Mouse (Mus musculus): ENCODE results near the gene Stra8.

The Stra8 gene

DNA sequence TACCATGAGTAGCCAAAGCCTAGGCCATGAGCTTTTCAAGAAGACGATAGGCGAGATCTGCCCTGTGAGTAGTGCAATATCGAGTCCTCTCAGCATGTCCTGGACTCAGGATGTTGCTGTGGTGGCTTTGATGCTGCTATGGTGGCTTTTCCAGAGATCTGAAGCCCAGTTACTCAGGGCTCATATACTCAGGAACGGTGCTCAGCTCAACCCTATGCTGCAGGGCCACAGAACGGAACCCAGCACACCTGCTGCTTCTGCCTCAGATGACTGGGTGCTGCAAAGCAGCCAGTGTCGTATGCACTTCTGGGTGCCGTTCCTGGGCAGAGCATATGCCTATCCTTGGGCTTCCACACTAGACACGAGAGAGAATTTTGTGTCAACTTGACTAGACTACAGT is 19.5 kb downstream of the Stra8 start:
- DNase-seq (ENCODE audit: extremely low read depth, low read depth) = no peak

DNA sequence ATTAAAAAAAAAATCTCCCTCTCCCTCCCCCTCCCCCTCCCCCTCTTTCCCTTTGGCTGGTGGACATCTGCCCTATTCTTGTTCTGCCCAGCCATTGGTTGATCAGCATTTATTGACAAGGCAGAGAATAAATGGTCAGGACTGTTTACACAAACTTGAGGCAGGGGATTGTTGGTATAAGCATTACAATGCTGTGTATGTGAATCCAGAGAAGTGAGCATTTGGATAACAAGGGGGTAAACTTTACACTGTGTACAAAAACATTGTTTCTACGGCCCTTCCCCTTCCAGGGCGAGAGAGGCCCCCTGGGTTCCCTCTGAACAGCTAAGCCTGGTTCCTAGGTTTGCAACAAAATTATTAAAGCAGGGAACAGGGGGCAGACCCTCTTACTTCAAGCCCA is 21.5 kb downstream of the Stra8 start:
- DNase-seq (ENCODE audit: extremely low read depth, low read depth) = no peak

DNA sequence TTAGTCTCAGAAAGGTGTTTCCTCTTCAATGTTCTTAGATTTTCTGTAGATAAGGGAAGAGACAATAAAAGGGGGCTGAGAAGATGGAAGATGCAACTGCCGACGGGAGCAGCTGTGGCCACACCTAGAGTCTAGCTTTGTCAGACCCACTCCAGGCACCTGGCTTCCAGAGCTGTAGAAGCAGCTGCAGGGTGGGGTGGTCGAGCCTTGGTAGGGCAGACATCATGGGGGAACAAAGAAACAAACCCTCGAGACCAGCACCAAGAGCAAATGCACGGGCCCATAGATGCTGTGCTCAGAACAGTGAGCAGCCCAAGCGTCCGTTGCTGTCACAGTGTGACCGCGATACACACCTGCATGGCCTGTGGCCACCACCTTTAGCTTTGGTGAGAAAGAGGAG is 22.5 kb downstream of the Stra8 start:
- no peak for DNase-seq (ENCODE audit: extremely low read depth, low read depth)

DNA sequence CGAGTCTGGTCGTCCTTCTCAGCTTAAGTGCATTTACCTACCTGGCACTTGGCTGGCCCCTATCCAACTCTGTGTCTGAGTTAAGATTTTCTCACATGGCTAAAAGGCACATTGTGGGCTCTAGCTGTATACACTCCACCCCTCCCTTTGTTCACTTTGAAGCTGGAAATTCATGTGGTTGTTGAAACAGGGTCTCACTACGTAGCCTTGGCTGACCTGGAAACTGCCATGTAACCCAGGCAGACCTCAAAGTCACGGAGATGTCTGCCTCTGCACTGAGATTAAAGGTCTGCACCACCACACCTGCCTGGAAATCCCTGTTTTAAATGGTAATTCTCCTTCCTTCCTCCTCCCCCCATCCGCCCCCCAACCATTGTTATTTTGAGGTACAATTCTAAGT is 23.5 kb downstream of the Stra8 start:
- DNase-seq (ENCODE audit: extremely low read depth, low read depth) = no peak

DNA sequence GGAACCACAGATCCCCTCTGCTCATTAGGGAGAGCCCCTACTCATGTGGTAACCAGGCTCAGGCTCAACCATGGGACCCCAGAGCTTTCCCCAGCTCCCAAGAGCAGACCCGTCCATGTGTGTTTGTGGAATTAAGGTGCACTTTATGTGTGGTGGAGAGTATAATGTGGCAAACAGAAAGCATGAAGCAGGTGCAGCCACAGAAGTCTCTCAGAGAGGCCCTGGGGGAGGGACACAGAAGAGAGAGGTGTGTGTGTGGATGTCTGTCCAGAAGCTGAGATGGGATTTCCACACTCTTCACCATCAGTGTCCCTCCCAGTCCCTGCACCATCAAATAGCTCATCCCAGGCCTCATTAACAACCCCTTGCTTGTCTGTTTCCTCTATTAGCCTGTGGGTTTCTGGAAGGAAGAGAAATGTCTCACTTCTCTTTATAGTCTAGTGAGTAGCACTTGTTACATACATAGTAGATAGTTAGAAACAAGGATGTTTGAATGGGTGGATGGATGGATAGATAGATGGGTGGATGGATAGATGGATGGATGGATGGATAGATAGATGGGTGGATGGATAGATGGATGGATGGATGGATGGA is 26.6 kb downstream of the Stra8 start:
- no peak for DNase-seq (ENCODE audit: extremely low read depth, low read depth)

DNA sequence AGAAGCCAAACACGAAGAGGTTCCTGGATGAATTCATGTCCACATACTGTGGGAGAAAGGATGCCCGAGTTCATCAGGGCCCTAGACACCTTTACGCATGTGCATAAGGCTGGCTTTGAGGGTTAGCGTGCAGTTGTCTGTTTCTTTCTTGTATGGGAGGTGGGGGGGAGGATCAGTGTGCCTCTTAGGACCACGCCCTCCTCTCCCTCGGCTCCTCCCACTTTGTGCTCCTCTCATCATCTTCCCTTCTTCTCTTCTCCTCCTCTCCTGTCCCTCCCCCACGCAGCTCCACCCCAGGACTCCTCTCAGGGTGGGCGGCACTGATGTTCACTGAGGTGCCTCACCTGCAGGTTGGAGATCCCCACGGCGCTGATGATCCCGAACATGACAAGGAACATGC is 28.5 kb downstream of the Stra8 start:
- no peak for DNase-seq (ENCODE audit: extremely low read depth, low read depth)

DNA sequence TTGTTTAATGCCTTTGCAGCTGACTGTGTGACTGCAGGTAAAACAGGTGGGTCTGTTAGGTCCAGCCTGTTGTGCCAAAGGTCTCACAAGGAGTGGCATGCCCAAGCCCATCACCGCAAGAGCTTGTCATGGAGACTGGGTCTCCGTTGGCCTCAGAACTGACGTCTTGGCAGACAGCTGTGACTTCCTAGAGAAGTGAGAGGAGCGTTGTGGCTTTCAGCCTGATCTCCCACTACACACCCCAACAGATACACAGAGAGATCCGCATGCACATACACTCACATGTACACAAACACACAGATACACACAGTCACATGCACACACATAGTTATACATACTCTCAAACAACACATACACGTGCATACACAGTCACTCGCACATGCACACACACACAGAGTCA is 31.6 kb downstream of the Stra8 start:
- no peak for DNase-seq (ENCODE audit: extremely low read depth, low read depth)

DNA sequence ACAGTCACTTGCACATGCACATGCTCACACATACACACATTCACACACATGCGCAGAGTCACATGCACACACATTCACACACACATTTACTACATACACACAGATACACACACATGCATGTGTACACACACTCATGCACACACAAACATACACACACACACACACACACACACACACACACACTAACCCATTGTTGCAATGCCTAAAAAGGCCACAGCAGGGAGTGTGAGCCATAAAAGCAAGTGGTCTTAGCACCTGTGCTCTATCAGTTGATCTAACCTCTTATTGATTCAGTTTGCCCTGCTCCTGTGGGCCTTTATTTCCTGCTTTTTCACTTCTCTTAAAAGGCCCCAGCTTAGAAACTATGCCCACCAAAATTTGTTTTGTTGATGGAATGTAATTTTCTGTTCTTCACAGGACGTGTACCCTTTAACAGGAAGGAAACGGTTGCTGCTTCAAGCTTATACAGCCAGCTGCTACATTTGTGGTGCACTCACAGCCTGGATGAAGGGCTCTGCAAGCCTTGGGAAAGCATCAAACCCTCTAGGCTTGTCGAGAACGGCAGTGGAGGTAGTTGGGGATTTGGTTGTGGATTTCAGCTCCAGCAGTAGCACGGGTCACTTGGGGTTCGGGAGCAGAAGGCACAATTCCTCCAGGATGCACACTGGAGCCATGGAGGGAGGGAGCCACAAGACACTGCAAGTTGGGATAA is 32.1 kb downstream of the Stra8 start:
- DNase-seq (ENCODE audit: extremely low read depth, low read depth) = no peak

DNA sequence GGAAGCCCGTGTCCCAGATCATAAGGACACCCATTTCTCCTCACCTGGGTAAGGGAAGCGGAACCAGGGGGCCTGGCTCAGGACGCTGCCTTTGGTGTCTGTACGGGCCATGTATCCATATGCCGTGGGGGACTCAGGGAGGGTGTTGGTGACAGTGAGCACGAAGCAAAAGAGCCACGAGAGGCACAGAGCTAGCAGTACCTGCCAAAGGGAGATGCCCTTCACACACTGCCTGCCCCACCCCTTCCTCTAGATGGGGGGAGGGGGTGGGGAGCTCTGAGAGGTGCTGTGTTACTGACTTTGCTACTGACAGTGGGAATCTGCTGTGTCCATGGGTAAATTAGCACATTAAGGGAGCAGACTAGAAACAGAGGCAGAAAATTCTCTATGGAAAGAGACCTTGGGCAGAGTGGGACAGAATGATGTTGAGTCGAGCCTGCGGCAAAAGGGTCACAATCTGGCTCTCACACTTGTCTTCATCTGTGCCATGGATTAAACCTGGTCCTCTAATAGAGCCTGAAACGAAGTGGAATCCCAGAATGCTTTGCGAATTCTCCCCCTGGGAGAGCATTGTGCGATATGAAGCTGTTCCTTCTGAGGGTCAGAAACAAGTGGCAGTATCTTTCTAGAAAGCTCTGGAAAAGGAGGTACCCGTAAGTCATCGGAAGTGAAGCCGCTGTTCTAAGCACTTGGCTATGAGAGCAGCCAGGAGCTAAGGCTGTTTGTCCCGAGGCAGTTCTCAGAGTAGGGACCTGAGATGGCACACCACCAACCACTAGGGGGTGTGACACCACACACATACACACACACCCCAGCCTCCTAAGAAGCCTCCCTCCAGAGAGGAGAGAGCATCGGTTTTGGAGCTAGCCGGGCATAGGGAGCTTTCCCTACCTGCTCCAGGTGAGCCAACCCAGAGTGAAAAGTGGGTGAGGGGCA is 35.2 kb downstream of the Stra8 start:
- peak; percentile 46 for DNase-seq (ENCODE audit: extremely low read depth, low read depth)

DNA sequence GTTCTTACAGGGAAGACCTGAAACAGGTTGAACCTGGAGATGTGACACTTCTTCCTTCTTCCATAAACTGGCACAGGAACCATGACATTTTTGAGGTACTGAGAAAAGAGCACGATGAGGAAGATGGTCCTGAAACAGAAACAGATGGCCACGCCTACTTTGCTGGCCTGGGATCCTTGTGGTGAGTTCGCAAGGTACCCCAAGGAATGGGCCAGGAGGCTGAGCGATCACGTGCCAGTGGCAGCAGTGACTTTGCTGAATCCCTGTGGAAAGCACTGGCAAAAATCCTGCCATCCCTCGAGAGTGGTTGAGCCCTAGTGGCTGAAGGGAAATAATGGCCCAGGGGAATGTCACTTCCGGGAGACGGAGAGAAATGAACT is 35.9 kb downstream of the Stra8 start:
- peak; percentile 1 for DNase-seq (ENCODE audit: extremely low read depth, low read depth)

DNA sequence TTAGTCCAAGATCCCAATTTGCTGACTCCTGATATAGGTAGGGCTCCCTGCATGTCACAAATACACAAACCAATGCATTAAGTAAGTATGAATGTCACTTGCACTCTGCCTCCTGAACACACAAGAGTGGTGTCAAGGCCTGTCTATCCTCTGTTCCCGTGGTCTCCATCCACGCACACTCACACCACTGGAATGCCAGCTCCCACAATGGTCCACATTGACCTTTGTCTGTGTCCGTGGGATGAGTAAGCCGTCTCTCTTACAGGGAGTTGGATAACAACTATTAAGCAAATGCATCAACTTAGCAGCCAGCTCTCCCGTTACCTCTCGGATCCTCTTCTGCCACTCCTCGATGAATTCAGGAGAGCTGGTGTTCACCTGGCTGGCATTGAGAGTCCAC is 39.2 kb downstream of the Stra8 start:
- no peak for DNase-seq (ENCODE audit: extremely low read depth, low read depth)

DNA sequence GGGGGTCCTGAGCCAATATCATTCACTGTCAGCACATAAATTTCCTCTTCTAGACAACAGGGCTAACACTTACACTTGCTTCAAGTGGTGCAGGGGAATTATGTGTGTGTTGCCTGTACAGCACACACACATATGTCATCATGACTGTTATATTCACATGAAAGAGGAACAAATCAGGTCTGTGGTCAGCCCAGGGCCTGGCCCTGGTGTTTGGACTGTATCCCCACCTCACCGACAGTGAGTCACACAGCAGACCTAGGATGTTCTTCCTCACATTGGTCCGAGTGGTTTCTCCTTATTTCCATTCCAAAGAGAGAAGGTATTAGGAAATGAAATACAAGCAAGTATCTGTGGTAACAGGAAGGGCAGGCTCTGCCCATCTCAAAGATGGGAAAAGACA is 44.6 kb downstream of the Stra8 start:
- no peak for DNase-seq (ENCODE audit: extremely low read depth, low read depth)

DNA sequence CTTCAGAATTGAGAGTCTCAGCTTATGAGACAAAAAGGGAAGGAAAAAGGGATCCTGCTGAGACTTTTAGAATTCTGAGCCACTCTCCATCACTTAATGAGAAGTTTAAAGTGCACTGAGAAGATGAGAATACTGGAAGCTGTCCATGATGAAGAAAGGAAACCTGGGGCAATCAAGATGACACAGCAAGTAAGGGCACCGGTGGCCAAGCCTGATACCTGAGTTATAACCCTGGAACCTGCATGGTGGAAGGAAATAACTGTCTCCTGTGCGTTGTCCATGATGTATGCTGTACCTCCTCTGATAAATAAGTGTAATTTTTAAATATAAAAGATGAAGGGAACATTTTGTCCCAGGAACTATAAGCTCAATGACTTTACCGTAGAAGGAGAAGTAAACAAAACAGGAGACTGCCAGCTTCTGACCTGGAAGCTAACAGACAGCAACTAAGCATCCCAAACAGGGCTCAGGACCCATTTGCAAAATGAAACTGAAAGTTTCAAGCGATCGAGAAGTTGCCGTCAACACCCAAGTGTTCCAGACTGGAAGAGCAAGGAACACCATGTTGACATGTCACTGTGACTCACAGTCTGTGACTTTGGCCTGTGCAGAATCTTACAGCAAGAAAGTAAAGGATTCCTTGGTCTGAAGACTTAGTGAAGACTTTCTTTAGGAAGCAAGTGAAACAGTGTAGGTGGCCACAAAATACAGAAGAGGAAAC is 46.0 kb downstream of the Stra8 start:
- DNase-seq (ENCODE audit: extremely low read depth, low read depth) = no peak

DNA sequence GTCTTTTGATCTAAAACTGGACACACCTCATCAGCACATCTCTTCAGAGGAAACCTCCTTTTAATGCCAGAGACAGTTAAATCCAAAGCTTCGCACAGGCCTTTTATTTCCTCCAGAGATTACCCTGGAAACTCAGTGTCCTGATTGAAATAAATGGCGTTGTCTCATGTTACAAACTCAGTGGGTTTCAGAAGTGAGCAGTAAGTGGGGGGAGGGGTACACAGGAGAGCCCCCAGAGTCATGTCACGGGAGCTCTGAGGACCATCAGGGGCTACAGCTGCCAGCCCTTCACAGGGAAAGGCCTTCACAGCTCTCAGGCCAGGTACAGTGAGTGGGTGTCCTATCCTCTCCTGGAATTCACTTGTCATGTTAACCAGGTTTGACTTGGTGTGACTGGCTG is 51.2 kb downstream of the Stra8 start:
- DNase-seq (ENCODE audit: extremely low read depth, low read depth) = no peak

DNA sequence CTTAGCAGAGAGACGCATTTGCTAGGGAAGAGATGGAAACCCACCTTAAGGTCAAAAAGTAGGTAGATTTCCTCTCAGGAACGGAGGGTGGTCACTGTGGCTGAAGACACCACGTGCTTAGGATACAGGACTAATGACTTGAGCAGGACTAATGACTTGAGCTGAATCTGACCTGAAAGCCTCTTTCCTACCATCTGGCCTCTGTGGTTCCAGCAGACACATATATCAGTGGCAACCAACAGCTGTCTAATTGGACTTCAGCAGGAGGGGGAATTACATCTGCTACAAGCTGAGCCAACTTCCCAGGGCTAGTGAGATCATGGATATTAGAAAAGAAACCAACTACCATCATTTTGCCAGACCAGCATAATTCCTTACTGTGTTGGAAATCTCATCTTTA is 59.3 kb downstream of the Stra8 start:
- no peak for DNase-seq (ENCODE audit: extremely low read depth, low read depth)

DNA sequence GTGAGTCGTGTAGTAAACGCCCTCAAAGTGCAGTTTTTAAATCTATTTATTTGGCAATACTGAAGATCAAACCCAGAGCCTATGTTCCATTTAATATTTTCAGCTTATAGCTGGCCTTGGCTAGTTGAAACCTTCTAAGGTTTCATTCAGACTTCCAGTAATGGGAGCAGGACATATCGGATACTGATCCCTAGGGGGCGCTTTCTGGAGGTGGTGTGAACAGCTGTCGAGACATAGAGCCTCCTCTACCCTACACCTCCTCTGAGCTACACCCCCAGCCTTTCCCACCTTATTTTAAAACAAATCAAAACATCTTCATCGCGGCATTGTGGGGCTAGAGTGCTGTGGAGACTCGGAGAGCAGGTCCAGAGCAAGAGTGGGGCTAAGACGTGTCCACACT is 60.7 kb downstream of the Stra8 start:
- DNase-seq (ENCODE audit: extremely low read depth, low read depth) = no peak

DNA sequence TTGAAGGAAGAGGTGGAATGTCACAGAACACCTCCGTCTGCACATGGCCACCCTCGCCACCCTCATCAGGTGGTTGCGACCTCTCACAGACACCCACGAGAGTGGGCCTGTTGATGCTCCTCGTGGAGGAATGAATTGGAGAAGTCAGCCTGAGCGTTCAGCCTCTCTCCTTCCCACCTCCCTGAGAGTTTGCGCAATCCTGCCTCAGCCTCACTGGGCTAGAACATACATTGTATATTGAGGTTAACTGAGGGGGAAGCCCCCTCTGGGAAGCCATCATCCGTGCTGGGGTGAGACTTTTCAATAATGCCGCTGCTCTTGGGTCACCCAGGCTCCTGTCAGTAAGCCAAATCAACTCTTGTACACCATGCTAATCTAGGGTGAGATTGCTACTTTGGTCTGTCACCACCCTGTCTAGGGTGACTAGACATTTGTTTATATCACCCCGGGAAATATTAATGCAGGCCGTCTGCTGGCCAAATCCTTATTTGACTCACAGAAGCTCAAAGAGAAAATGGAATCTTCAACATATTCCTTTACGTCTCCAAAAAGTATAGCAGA is 67.2 kb downstream of the Stra8 start:
- DNase-seq (ENCODE audit: extremely low read depth, low read depth) = no peak

DNA sequence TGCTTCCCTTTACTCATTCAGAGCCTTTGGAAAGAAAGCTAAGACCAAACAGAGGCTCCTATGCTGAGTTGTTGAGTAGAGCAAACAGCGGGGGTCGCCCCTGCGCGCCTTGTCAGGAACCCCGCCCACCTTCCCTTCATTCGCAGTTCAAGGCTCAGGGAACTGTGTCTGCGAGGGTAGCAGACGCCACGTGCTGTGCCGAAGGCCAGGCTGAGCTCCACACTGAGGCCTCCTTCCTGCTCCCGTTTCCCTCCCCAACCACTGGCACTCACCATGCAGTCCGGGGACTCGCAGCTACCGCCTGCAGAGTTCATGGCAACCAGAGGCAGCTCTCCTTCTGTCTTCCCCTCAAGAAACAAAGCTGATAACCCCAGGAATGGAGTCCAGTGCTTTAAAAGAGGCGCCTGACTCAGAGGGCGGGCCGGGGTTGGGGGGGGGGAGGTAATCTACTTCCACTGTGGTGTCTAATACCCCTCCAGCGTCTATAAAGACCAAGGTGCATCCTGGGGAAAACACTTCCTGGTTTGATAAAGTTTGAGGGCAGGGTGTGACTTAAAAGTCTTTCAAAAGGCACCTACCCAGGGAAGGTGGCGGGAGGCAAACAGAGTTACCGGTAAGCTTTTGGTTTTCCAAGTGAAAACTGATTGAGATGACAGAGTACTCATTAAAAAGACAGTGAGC is 68.3 kb downstream of the Stra8 start, which contains the start of gene Slc23a4:
Gene Slc23a4 (minus strand): TSS at position 324 of the 681 bp plus-strand sequence.
- DNase-seq (ENCODE audit: extremely low read depth, low read depth) = no peak

Data from MEL-GATA-1-ER (cell line).